Mouse (Mus musculus) mouse embryonic stem cell (cell line): Measurements from ENCODE around the gene Dtl.

Source experiments
- in situ Hi-C, 2 experiments: fragments of 300-500 bp; cut with MboI; formaldehyde crosslinking; loops; 1 replicate in 1 of 2; 3 replicates in 1 of 2; pipeline ENCODE4 v1.14.3; 2019 to 2020; ENCODE audit warnings: low sequenced_read_pairs in 2 of 2, low pct_unique_long_range_greater_than_20kb in 1 of 2, mixed read lengths in 1 of 2; ENCODE audit not compliant: unreplicated experiment in 1 of 2

Dtl gene

GRCm38 (mm10) chr1:191588749-191589148, 13.4 kb upstream of the Dtl start:
- in situ Hi-C loops, result loop anchor here in 1 of 2 experiments (25.0 kb wide), 1 partner anchor 224 kb away; the partner anchor contains the start of gene Nek2

- in situ Hi-C loops, result loop anchor here in 1 of 2 experiments (25.0 kb wide), 1 partner anchor 225 kb away; the partner anchor contains the start of gene Nek2
Observed at GRCm38 (mm10) chr1:191587062-191587461, 11.7 kb upstream of the Dtl start.

- in situ Hi-C loops, result loop anchor here in 1 of 2 experiments (25.0 kb wide), 1 partner anchor 227 kb away; the partner anchor contains the start of gene Nek2
Observed at GRCm38 (mm10) chr1:191585704-191586103, 10.4 kb upstream of the Dtl start.

- in situ Hi-C loops, result loop anchor here in 1 of 2 experiments (25.0 kb wide), 1 partner anchor 228 kb away; the partner anchor contains the start of gene Nek2
Observed at GRCm38 (mm10) chr1:191584483-191584882, 9.1 kb upstream of the Dtl start.

GRCm38 (mm10) chr1:191583836-191584235, 8.5 kb upstream of the Dtl start:
- in situ Hi-C loops, result loop anchor here in 1 of 2 experiments (25.0 kb wide), 1 partner anchor 228 kb away; the partner anchor contains the start of gene Nek2

GRCm38 (mm10) chr1:191581641-191582040, 6.3 kb upstream of the Dtl start:
- in situ Hi-C loops, result loop anchor here in 1 of 2 experiments (25.0 kb wide), 1 partner anchor 231 kb away; the partner anchor contains the start of gene Nek2

GRCm38 (mm10) chr1:191579524-191579923, 4.2 kb upstream of the Dtl start:
- in situ Hi-C loops, result loop anchor here in 1 of 2 experiments (25.0 kb wide), 1 partner anchor 233 kb away; the partner anchor contains the start of gene Nek2

GRCm38 (mm10) chr1:191574871-191575457, 380 bp downstream of the Dtl start:
- in situ Hi-C loops, result loop anchor here in 1 of 2 experiments (25.0 kb wide), 1 partner anchor 237 kb away; the partner anchor contains the start of gene Nek2

GRCm38 (mm10) chr1:191573906-191574639, 1.3 kb downstream of the Dtl start:
- in situ Hi-C loops, result no loop called here

GRCm38 (mm10) chr1:191570415-191570814, 4.9 kb downstream of the Dtl start:
- in situ Hi-C loops, result no loop called here

GRCm38 (mm10) chr1:191569625-191570024, 5.7 kb downstream of the Dtl start:
- in situ Hi-C loops, result no loop called here

GRCm38 (mm10) chr1:191567859-191568258, 7.5 kb downstream of the Dtl start:
- in situ Hi-C loops, result no loop called here

GRCm38 (mm10) chr1:191562823-191563365, 12.4 kb downstream of the Dtl start:
- in situ Hi-C loops, result no loop called here

- in situ Hi-C loops, result no loop called here
Observed at GRCm38 (mm10) chr1:191559779-191560178, 15.6 kb downstream of the Dtl start.

- in situ Hi-C loops, result no loop called here
Observed at GRCm38 (mm10) chr1:191557109-191557508, 18.2 kb downstream of the Dtl start.

GRCm38 (mm10) chr1:191550786-191551185, 24.6 kb downstream of the Dtl start:
- in situ Hi-C loops, result no loop called here

GRCm38 (mm10) chr1:191543747-191544146, 31.6 kb downstream of the Dtl start:
- in situ Hi-C loops, result loop anchor here in 1 of 2 experiments (10.0 kb wide), 1 partner anchor 179 kb away; no protein-coding TSS in a partner anchor

GRCm38 (mm10) chr1:191541619-191542018, 33.7 kb downstream of the Dtl start:
- in situ Hi-C loops, result loop anchor here in 1 of 2 experiments (10.0 kb wide), 1 partner anchor 177 kb away; no protein-coding TSS in a partner anchor

GRCm38 (mm10) chr1:191541014-191541413, 34.3 kb downstream of the Dtl start:
- in situ Hi-C loops, result loop anchor here in 1 of 2 experiments (10.0 kb wide), 1 partner anchor 176 kb away; no protein-coding TSS in a partner anchor
